Mouse (Mus musculus) C2C12 (cell line): Measurements from ENCODE around the gene Olfr605. TPM values are rescaled to one million over a fixed set of nuclear protein-coding genes. Genes with fewer than 3 reads are reported as not detected.

Source experiments
- H3K27me3 ChIP-seq: one replicate; pipeline ENCODE4 v1.6.1; 2011; ENCODE audit not compliant: control insufficient read depth, insufficient read depth, insufficient read length
- H3K36me3 ChIP-seq: one replicate; pipeline ENCODE4 v1.6.1; 2011; ENCODE audit not compliant: control insufficient read depth, insufficient read depth
- H3K4me3 ChIP-seq: one replicate; pipeline ENCODE4 v1.5.1; 2011; ENCODE audit warnings: mild to moderate bottlenecking, control low read depth; ENCODE audit not compliant: poor library complexity, insufficient read depth, severe bottlenecking
- H3K79me2 ChIP-seq: one replicate; pipeline ENCODE4 v1.6.1; 2011; ENCODE audit not compliant: control insufficient read depth, insufficient read depth
- H3K79me3 ChIP-seq: one replicate; pipeline ENCODE4 v1.6.1; 2011; ENCODE audit warnings: low read depth, control low read depth
- H3ac ChIP-seq: one replicate; pipeline ENCODE3; 2011; ENCODE audit warnings: low read depth; ENCODE audit not compliant: control insufficient read depth, insufficient read length
- CEBPB ChIP-seq: IDR thresholded peaks from one replicate; pipeline ENCODE4 v1.6.1; 2011; ENCODE audit warnings: low read depth, mild to moderate bottlenecking, control low read depth, moderate library complexity
- CTCF ChIP-seq: IDR thresholded peaks from one replicate; pipeline ENCODE4 v1.5.1; 2011; ENCODE audit not compliant: control insufficient read depth, insufficient read depth, insufficient read length
- FOSL1 ChIP-seq: IDR thresholded peaks from one replicate; pipeline ENCODE4 v1.8.0; 2011; ENCODE audit warnings: mild to moderate bottlenecking, low read length; ENCODE audit not compliant: poor library complexity, insufficient read depth, severe bottlenecking
- MAX ChIP-seq: IDR thresholded peaks from one replicate; pipeline ENCODE4 v1.6.1; 2011; ENCODE audit warnings: mild to moderate bottlenecking, control low read depth
- MYOD1 ChIP-seq: IDR thresholded peaks from one replicate; pipeline ENCODE4 v1.6.1; 2011; ENCODE audit warnings: low read depth; ENCODE audit not compliant: control insufficient read depth, insufficient read length
- MYOG ChIP-seq: IDR thresholded peaks from one replicate; pipeline ENCODE4 v1.6.1; 2011; ENCODE audit not compliant: control insufficient read depth, insufficient read length; ENCODE audit errors: extremely low read depth
- USF1 ChIP-seq: IDR thresholded peaks from one replicate; pipeline ENCODE4 v1.6.1; 2011; ENCODE audit warnings: low read depth, mild to moderate bottlenecking, control low read depth, moderate library complexity
- microRNA-seq: library from miRNA; unstranded; fragments of <30 nt; microRNA quantifications from one replicate; pipeline ENCODE4, GENCODE M21; 2019; ENCODE audit warnings: borderline microRNAs expressed
- polyA plus RNA-seq: library from polyadenylated mRNA; unstranded; fragments of >200 nt; fragmentation: generic; extraction: Trizol; gene quantifications from one replicate; pipeline ENCODE4 v1.2.1, GENCODE M21; 2012; ENCODE audit warnings: missing spikeins

The Olfr605 gene
- polyA plus RNA-seq, 1 experiment = not detected

GRCm38 (mm10) chr7:103398981-103399380 lies 46.3 kb downstream of the Olfr605 start:
- Histone ChIP-seq H3K36me3 (no peaks in the 10 kb centered on the region), H3K4me3 (no peak overlapping the region), H3K79me3 (no peaks in the 10 kb centered on the region), H3K79me2 (no peaks in the 10 kb centered on the region), H3ac (no peak overlapping the region), H3K27me3 (no peaks in the 10 kb centered on the region)
- TF ChIP-seq MYOG (no peak), MAX (no peak), USF1 (no peak), CTCF (no peak), MYOD1 (no peak), CEBPB (no peak), FOSL1 (no peak)

GRCm38 (mm10) chr7:103397758-103398157 lies 47.5 kb downstream of the Olfr605 start:
- H3K79me2 ChIP-seq = no peaks in the 10 kb centered on the region
- H3K79me3 ChIP-seq = no peaks in the 10 kb centered on the region
- no peaks in the 10 kb centered on the region for H3K36me3 ChIP-seq
- no peak overlapping the region for H3ac ChIP-seq
- H3K4me3 ChIP-seq = no peak overlapping the region
- no peaks in the 10 kb centered on the region for H3K27me3 ChIP-seq
- TF ChIP-seq CTCF = no peak
- no peak for TF ChIP-seq MYOG
- TF ChIP-seq USF1 = no peak
- no peak for TF ChIP-seq MAX
- TF ChIP-seq FOSL1 = no peak
- no peak for TF ChIP-seq CEBPB
- TF ChIP-seq MYOD1 = no peak

Small RNA genes within 50 kb of the gene (microRNA-seq; reads per million reads assigned to microRNA genes)
- not detected for gene Gm25774

Other genes starting within 250 kb of the Olfr605 start
- not detected for gene Olfr593, start 233.6 kb downstream of the Olfr605 start, polyA plus RNA-seq
- not detected for gene Olfr594, start 228.4 kb downstream of the Olfr605 start, polyA plus RNA-seq
- not detected for gene Usp17ld, start 192.9 kb downstream of the Olfr605 start, polyA plus RNA-seq
- gene Olfr596, start 139.8 kb downstream of the Olfr605 start, polyA plus RNA-seq = not detected
- gene Olfr597, start 129.1 kb downstream of the Olfr605 start, polyA plus RNA-seq = not detected
- not detected for gene Olfr598, start 121.9 kb downstream of the Olfr605 start, polyA plus RNA-seq
- gene Olfr599, start 109.5 kb downstream of the Olfr605 start, polyA plus RNA-seq = not detected
- not detected for gene Olfr600, start 95.8 kb downstream of the Olfr605 start, polyA plus RNA-seq
- not detected for gene Olfr601, start 82.8 kb downstream of the Olfr605 start, polyA plus RNA-seq
- not detected for gene Olfr603, start 59.3 kb downstream of the Olfr605 start, polyA plus RNA-seq
- gene Usp17lc, start 30.4 kb downstream of the Olfr605 start, polyA plus RNA-seq = 0.08 TPM
- not detected for gene Olfr606, start 3.6 kb upstream of the Olfr605 start, polyA plus RNA-seq
- not detected for gene Olfr607, start 18.7 kb upstream of the Olfr605 start, polyA plus RNA-seq
- gene Olfr608, start 24.4 kb upstream of the Olfr605 start, polyA plus RNA-seq = not detected
- not detected for gene Olfr609, start 52.6 kb upstream of the Olfr605 start, polyA plus RNA-seq
- gene Olfr610, start 66.7 kb upstream of the Olfr605 start, polyA plus RNA-seq = not detected
- not detected for gene Olfr611, start 75.4 kb upstream of the Olfr605 start, polyA plus RNA-seq
- gene Olfr612, start 97.3 kb upstream of the Olfr605 start, polyA plus RNA-seq = not detected
- gene Olfr613, start 102.6 kb upstream of the Olfr605 start, polyA plus RNA-seq = not detected
- not detected for gene Olfr615, start 110.6 kb upstream of the Olfr605 start, polyA plus RNA-seq
- gene Olfr616, start 123.7 kb upstream of the Olfr605 start, polyA plus RNA-seq = not detected
- gene Olfr617, start 127.6 kb upstream of the Olfr605 start, polyA plus RNA-seq = not detected
- gene Olfr618, start 144.7 kb upstream of the Olfr605 start, polyA plus RNA-seq = not detected
- not detected for gene Olfr619, start 155.1 kb upstream of the Olfr605 start, polyA plus RNA-seq
- not detected for gene Olfr620, start 167.1 kb upstream of the Olfr605 start, polyA plus RNA-seq
- not detected for gene Olfr622, start 197.3 kb upstream of the Olfr605 start, polyA plus RNA-seq
- not detected for gene Olfr623, start 218.3 kb upstream of the Olfr605 start, polyA plus RNA-seq
- gene Olfr624, start 225.8 kb upstream of the Olfr605 start, polyA plus RNA-seq = under 0.01 TPM
- gene Olfr625-ps1, start 237.3 kb upstream of the Olfr605 start, polyA plus RNA-seq = not detected